Mouse (Mus musculus) brain, embryonic 14.5 days (tissue): ENCODE data around the gene 9130023H24Rik. TPM values are rescaled to one million over a fixed set of nuclear protein-coding genes. Genes with fewer than 3 reads are reported as not detected.

ENCODE experiments used
- DNase-seq: peaks from one replicate; pipeline ENCODE4 v3.0.0-alpha.2; 2011; ENCODE audit warnings: low read depth
- CTCF ChIP-seq: fragments of 200-500 bp; IDR thresholded peaks from 2 replicates; pipeline ENCODE4 v1.5.1; 2012; ENCODE audit warnings: inconsistent platforms, mild to moderate bottlenecking, moderate library complexity, borderline replicate concordance; ENCODE audit not compliant: insufficient read depth, insufficient read length; ENCODE audit errors: extremely low read depth
- POLR2A ChIP-seq: fragments of 200-500 bp; IDR thresholded peaks from 2 replicates; pipeline ENCODE4 v1.6.1; 2012; ENCODE audit warnings: mild to moderate bottlenecking, inconsistent platforms, borderline replicate concordance; ENCODE audit not compliant: poor library complexity, insufficient read depth, insufficient read length, severe bottlenecking; ENCODE audit errors: extremely low read depth
- polyA plus RNA-seq: library from polyadenylated mRNA; depleted of rRNA; stranded (reverse); fragments of >200 nt; gene quantifications from 2 replicates; pipeline ENCODE4 v1.2.3, GENCODE M21; 2012

The 9130023H24Rik gene
- polyA plus RNA-seq, 1 experiment: 4.4 TPM

DNA sequence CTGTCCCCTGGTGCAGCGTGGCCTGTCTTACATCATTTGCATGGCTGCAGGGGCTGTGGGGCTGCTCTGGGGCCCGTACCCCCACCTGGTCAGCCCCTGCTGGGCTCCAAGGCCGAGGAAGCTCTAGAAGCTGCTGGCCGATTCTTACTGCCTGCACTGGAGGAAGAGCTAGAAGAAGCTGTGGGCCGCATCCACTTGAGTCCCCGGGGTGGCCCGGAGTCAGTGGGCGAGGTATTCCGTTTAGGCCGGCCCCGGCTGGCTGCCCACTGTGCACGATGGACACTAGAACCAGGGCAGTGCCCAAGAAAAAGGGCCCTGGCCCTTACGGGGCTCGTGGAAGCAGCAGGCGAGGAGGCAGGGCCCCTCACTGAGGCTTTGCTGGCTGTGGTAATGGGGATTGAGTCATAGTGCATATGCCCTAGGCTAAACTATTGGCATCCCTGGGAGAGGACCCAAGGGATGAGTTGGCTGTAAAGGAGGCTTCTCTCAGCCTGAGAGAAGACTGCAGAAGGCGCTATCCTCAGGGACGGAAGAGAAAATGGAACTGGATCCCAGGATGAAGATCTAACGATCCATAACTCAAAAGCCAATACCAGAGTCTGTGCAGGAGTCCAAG is 6.7 kb upstream of the 9130023H24Rik start:
- no peak for DNase-seq

DNA sequence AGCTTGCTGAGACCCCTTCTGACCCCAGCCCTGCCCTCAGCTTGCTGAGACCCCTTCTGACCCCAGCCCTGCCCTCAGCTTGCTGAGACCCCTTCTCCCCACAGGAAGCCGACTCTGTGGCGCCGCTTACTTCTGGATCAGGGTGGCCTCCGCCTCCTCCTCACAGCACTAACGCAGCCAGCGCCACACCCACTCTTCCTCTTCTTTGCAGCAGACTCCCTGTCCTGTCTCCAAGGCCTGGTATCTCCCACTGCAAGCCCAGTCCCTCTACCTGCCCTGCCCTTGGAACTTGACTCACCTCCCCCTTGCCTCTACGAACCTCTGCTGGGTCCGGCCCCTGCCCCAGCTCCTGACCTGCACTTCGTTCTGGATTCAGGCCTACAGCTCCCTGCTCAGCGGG is 6.1 kb upstream of the 9130023H24Rik start:
- TF ChIP-seq POLR2A: no peak
- no peak for TF ChIP-seq CTCF

More for the DNA sequence above, 6.7 kb upstream of the 9130023H24Rik start:
- no peak for TF ChIP-seq CTCF
- TF ChIP-seq POLR2A: no peak

DNA sequence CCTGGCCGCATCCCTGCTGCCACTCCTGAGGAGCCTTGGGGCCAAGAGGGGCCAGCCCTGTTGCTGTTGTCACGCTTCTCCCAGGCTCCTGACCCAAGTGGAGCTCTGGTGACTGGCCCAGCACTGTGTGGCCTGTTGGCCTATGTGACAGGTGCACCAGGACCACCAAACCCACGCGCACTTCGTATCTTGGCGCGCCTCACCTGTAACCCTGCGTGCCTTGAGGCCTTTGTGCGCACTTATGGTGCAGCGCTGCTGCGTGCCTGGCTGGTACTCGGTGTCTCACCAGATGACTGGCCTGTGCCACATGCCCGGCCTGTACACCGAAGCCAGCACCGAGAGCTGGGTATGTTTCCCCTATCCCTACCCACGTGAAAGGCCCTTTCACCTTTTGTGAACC is 4.5 kb upstream of the 9130023H24Rik start:
- no peak for TF ChIP-seq POLR2A
- TF ChIP-seq CTCF: no peak
- no peak for DNase-seq

More for the DNA sequence above, 6.1 kb upstream of the 9130023H24Rik start:
- DNase-seq: no peak

DNA sequence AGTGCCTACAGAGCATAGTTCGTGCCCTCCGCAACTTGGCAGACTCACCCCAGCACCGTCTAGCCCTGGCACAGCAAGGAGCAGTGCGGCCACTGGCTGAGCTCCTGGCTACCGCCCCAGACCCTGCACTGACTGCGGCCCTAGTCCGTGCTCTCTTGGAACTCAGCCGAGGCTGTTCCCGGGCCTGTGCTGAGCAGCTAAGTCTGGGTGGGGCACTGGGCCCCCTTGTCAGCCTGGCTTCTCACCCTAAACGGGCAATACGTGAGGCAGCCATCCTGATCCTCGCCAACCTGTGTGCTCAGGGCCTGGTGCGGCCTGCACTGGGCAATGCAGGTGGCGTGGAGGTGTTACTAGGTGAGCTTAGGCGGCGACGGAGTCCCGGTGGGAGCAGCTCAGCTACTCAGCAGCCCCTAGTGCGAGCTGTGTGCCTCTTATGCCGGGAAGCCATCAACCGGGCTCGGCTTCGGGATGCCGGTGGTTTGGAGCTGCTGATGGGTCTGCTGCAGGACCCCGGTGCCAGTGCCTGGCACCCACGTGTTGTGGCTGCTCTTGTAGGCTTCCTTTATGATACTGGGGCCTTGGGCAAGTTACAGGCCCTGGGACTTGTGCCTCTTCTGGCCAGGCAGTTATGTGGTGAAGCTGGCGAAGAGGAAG is 2.4 kb upstream of the 9130023H24Rik start:
- TF ChIP-seq CTCF: no peak
- no peak for TF ChIP-seq POLR2A
- no peak for DNase-seq

DNA sequence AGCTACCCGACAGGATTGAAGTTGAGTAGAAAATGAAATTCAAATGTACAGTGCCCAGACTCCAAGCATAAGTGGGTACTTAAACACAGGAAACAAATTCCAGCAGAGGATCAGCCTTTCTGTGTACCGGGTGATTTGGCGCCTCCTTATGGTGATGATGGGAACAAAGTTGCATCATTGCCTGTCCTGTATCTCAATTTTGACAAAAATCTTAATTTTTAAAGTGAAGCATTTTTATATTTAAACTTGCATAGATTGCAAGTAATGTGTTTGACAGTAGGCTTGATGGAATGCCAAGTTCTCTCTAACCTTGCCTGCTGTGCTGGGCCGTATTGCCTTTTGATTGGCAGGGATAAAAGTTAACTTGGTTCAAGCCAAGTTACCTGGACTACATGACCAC is 1.2 kb upstream of the 9130023H24Rik start:
- TF ChIP-seq POLR2A (no peak), CTCF (peak; percentile 35; the same call in 1 of the 2 replicates)
- DNase-seq: peak; percentile 50

DNA sequence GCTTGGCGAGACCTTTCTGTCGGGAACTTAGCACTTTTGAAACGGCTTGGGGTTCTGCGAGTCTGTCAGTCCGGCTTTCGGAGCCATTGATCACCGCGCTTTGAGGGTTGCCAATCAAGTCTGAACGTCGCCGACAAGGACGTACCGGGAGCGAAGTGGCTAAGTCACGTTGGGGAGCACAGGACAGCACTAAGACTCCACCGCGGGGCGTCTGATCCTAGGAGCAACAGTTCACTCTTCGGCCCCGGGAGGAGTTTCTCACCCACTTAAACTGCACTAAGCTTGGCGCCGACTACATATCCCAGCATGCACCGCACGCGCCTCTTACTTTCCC is 271 bp downstream of the 9130023H24Rik start:
- no peak for TF ChIP-seq CTCF
- no peak for TF ChIP-seq POLR2A
- no peak for DNase-seq

DNA sequence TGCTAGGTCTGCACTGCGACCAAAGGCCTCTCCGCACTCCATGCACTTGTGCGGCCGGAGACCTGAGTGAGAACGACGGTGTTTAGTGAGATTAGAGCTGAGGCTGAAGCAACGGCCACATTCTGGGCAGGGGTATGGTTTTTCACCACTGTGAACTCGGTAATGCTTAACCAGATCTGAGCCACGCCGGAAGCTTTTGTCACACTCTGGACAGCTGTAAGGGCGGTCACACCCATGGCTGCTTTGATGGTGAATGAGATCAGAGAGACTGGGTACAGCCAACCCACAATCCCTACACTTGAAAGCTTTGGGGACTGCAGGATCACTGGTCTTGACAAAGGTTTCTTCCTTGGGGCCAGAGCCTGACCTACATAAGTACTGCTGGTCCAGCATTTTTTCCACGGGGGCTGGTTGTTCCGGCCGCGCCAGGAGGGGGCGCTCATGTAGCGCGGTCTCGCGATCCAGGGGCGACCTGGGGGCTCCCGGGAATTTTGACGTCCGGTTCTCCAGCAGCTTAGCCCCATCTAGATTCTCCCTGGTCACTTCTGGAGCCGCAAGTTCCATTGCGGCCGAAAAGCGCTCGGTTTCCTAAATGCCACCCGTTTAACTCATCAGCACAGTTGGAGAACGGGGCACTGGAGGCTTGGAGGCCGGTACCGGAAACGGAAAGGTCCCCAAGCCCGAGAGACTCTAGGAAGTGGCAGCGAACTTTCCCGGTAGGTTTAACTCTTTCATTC is 807 bp downstream of the 9130023H24Rik start, which contains the start of gene Armc5:
Gene Armc5, plus strand, starts transcription at position 487 of the 737 bp plus-strand sequence.
- peak; percentile 83 for DNase-seq
- no peak for TF ChIP-seq POLR2A
- TF ChIP-seq CTCF: peak; percentile 80

DNA sequence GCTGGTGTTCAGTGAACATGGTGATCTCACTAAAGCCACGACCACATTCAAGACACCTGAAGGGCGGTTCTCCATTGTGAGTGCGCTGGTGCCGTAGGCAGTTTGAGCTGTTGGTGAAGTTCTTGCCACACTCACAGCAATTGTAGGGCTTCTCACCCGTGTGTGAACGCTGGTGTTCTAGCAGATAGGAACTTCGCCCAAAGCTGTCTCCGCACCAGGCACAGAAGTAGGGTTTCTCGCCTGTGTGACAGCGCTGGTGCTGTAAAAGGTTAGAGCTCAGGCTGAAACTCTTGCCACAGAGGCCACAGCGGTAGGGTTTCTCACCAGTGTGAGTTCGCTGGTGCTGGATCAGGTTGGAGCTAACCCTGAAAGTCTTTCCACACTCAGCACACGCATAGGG is 1.4 kb downstream of the 9130023H24Rik start:
- no peak for DNase-seq
- TF ChIP-seq POLR2A (no peak), CTCF (no peak)

DNA sequence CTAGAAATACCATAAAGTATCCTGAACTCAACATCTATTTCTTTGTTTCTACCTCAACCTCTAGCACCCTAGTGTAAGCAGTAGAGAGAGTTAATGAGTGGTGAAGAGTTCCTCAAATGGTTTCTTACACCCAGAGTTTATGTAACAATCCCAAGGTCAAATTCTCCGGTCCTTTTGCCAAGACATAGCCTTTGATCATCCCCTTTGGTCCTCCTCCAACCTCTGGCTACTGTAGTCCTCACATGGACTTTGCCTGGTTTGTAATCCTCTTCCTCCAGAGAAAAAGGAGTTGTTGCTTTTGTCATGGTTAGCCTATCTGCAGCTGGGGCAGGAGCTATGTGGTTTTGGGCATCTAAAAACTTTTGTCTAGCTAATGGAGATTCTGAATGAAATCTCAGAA is 2.4 kb downstream of the 9130023H24Rik start:
- TF ChIP-seq POLR2A: no peak
- TF ChIP-seq CTCF: no peak
- no peak for DNase-seq

DNA sequence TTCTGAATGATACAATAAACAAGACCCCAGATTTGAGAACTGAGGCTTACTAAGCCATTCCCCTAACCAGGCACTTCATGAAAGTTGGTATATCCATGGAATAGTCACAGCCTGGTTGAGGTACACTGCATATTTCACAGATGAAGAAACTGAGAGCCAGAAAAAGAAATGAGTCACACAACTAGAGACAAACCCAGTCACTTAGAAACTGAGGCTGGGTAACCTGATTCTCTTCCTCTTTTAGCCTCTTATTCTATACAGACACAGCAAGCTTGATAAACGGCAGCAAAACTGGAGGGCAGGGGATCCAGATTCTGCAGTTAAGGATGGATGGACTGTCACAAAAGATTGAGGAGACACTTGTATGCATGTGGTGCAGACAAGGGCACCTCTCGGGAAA is 3.0 kb downstream of the 9130023H24Rik start:
- no peak for DNase-seq
- TF ChIP-seq POLR2A: no peak
- no peak for TF ChIP-seq CTCF

DNA sequence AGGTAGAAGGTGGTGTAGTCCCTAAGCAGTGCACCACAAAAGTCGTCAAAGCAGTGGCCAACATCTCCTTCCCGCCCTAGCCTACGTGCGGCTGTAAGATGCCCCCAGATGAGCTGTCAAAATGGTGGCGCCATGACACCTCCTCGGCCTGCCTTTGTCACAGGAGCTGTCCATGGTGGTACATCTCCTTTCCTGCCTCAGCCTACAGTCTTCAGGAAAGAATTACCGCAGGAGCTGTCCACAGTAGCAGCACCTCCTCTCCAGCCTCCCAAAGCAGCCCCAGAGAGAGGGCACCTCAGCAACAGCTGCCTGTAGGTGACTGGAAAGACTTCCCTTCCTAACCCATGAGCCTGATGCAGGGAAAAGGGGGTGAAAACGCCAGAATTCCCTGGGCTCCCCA is 6.1 kb downstream of the 9130023H24Rik start:
- no peak for DNase-seq
- no peak for TF ChIP-seq POLR2A
- no peak for TF ChIP-seq CTCF

DNA sequence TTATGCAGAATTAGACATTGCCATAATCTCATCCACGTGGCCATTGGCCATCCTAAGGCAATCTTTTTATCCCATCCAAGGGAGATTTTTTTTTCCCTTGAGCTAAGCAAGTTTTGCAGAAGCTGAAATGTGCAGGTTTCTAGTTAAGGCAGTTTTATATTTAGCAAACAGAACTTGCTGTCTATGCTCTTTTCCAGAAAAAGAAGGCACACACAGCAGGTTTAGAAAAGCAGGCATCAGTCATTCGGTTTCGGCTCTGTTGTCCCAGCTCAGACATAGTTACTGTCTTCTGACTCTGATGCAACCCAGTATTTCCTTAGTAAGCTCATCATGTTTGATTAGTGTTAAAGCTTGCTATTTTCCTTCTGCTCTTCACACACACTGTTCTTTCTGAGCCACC is 16.9 kb downstream of the 9130023H24Rik start:
- TF ChIP-seq POLR2A (no peak), CTCF (no peak)
- no peak for DNase-seq

DNA sequence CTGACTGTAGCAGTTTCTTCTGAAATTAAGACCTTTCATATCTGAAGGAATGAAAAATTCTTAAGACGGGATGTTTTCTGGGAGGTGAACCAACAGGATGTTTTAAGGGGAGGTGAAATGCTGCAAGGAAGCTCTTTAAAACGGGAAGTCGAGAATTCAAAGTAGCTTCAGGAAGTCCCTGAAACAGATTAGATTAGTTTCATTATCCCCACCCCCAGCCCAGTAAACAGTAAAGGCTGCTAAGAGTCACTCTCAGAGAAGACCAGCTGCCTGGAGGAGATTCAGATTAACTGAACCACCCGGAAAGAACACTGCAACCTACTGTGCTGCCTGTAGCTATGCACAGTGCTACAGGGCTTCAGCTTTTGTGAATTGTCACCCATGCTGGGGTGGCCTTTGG is 17.9 kb downstream of the 9130023H24Rik start:
- no peak for DNase-seq
- TF ChIP-seq POLR2A (no peak), CTCF (no peak)
